Mouse (Mus musculus) telencephalon, adult 2 months (tissue): ENCODE measurements at regions not wholly inside any gene's neighbourhood (a gene's known extent, or its start where the extent isn't known, plus 50 kb on each side); places are given as distances from the start of the nearest gene placed in this dataset.

ENCODE experiments used
- DNase-seq: peaks from one replicate; pipeline ENCODE4 v3.0.0-alpha.2; 2011; ENCODE audit warnings: low read depth, low spot score

- peak; percentile 6 for DNase-seq
Measured at GRCm38 (mm10) chr4:30011386-30012135, 1198.6 kb downstream of the Epha7 start.

- no peak for DNase-seq
Measured at GRCm38 (mm10) chr4:30039424-30040172, 1226.7 kb downstream of the Epha7 start.

- DNase-seq: no peak
Measured at GRCm38 (mm10) chr4:30064987-30065386, 1252.1 kb downstream of the Epha7 start.

DNA sequence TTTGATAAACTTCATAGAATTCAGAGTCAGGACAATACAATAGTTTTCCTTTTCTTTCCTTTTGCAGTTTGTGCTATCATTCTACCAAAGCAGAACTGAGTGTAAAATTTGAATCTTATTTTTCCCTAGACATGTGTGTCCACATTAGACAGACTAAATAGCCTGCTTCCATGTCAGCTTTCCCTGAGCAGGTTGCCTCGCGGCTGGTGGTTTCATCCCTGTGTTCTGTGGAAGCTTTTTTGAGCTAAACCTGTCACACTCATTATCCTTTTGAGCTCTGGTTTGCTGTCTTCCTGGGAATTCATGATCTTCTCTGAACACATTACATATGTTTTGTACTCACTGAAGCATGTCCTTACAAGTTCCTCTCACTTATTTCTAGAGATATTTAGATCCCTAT lies 1286.2 kb downstream of the Epha7 start:
- no peak for DNase-seq

- no peak for DNase-seq
Measured at GRCm38 (mm10) chr4:30133011-30133410, 1320.1 kb downstream of the Epha7 start.
